Mouse (Mus musculus): Measurements from ENCODE around the gene Slc25a53.
"Not testable (repeated sequence)": the region's sequence is repeated elsewhere in the genome, so short reads cannot be mapped to it uniquely, and the experiment has no call there.

Gene Slc25a53

DNA sequence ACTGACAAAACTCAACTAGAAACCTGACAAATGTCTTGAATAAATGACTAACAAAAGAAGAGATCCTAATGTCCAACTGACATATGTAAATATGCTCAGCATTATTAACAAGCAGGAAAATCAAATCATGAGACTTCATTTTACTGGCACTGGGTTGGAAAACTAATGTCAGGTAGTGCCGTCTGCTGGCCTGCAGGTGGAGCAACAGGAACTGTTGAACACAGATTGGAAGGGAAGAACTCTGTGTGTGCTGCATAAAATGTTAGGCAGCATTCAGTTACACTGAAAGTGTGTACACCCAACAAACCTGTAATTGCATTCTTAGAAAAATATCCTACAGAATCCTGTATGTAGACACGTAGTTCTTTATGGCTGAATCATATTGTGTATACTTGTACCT is 78.4 kb downstream of the Slc25a53 start:
- no peak for DNase-seq (ENCODE audit: low spot score in 2 of 2)

DNA sequence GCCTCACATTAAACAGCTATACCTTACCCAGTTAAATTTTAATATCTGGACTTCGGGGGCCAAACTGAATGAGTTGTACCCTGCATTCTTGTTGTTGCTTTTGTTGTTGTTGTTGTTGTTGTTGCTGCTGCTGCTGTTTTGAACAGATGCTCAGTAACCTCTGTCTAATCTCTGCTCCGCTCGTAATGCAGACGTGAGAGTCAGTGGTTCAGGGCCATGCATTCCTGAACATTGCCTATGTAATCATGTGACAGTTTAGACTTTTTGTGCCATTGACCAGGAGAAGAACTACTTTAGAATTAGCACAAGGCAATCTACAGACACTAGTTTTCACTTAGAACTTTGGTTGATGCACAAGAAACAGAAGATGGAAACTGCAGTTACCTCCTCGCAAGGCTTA is 79.8 kb downstream of the Slc25a53 start:
- not testable (repeated sequence) for DNase-seq (ENCODE audit: low spot score in 2 of 2)

DNA sequence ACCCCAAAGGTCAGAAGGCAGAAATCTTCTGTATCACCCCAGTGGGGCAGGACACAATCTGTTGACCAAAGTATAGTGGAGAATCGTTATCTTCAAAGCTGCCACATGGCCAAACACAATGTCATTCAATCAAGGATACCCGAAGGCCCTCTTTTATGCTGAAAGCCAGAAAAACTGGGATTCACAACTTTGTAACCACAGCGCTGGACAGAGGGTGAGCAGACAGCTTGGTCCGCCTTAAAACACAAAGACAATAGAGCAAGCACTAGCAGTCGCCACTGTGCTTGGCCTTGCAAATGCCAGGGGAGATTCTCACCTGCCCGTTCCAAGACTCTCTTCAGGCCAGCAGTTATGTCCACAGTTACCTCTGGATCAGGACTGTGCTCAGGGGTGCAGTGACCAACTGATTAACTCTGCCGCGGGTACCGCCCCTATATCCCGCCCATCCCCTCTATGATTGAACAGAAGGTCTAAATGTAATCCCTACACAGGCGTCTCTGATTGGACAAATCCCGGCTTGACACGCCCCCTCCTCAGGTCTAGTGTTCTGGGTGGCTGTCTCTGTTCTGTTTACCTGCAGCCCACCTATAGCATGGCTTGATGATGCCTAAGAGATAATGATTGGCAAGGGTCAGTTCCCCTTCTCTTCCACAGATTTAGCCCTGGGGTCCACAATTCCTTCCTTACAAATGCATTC is 80.4 kb downstream of the Slc25a53 start:
- DNase-seq (ENCODE audit: low spot score in 2 of 2) = peak in 1 of 2 experiments; percentile 29

DNA sequence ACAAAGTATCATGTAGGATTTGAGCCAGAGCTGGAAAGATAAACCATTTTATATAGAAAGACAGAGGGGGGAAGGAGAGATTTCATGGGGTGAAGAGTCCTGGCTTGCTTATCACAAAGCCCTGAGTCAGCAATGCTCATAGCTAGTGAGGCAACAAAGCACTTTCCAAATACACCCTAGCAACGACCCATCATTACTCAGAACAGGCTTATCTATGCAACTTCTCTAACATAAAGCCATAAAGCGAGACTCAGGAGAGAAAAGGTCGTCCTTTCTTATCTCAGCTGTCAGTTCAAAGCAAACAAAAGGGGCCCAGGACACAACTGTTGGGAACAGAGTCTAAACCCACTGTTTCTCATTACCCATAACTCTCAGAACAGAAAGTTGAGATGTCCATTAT is 100.1 kb downstream of the Slc25a53 start:
- no peak for DNase-seq (ENCODE audit: low spot score in 2 of 2)

All from spleen, postnatal 14 days (tissue).